Mouse (Mus musculus) adrenal gland, adult (tissue): ENCODE results near the gene Slc25a28.

Experiments used
- DNase-seq, 2 experiments: peaks; one replicate each; pipeline ENCODE4 v3.0.0; 2022 to 2023; ENCODE audit warnings: low spot score in 1 of 2; ENCODE audit not compliant: inconsistent age in 2 of 2

Slc25a28 gene

GRCm38 (mm10) chr19:43674730-43675524 lies at the start of gene Slc25a28:
Gene Slc25a28 (minus strand): TSS chr19:43674881.
- peak; percentile 98 to 100 for DNase-seq

- no peak for DNase-seq
Observed at GRCm38 (mm10) chr19:43724194-43724593, 49.5 kb upstream of the Slc25a28 start.

- DNase-seq: peak; percentile 54 to 78
Observed at GRCm38 (mm10) chr19:43723501-43723900, 48.8 kb upstream of the Slc25a28 start.

GRCm38 (mm10) chr19:43722891-43723290 lies 48.2 kb upstream of the Slc25a28 start:
- DNase-seq: peak in 1 of 2 experiments; percentile 41

GRCm38 (mm10) chr19:43720061-43720460 lies 45.4 kb upstream of the Slc25a28 start:
- no peak for DNase-seq

GRCm38 (mm10) chr19:43711971-43712370 lies 37.3 kb upstream of the Slc25a28 start:
- no peak for DNase-seq

- DNase-seq: no peak
Observed at GRCm38 (mm10) chr19:43711159-43711916, 36.7 kb upstream of the Slc25a28 start.

- no peak for DNase-seq
Observed at GRCm38 (mm10) chr19:43709317-43709716, 34.6 kb upstream of the Slc25a28 start.

GRCm38 (mm10) chr19:43708206-43708605 lies 33.5 kb upstream of the Slc25a28 start:
- DNase-seq: no peak

- DNase-seq: no peak
Observed at GRCm38 (mm10) chr19:43704787-43705497, 30.3 kb upstream of the Slc25a28 start.

GRCm38 (mm10) chr19:43704211-43704610 lies 29.5 kb upstream of the Slc25a28 start:
- no peak for DNase-seq

- DNase-seq: no peak
Observed at GRCm38 (mm10) chr19:43699763-43700155, 25.1 kb upstream of the Slc25a28 start.

GRCm38 (mm10) chr19:43699021-43699762 lies 24.5 kb upstream of the Slc25a28 start:
- no peak for DNase-seq

GRCm38 (mm10) chr19:43697666-43698370 lies 23.1 kb upstream of the Slc25a28 start:
- DNase-seq: no peak

- no peak for DNase-seq
Observed at GRCm38 (mm10) chr19:43695514-43695964, 20.9 kb upstream of the Slc25a28 start.

GRCm38 (mm10) chr19:43692815-43693214 lies 18.1 kb upstream of the Slc25a28 start:
- DNase-seq: no peak

- DNase-seq: peak; percentile 99
Observed at GRCm38 (mm10) chr19:43689419-43690246, 15.0 kb upstream of the Slc25a28 start, which contains the start of gene Entpd7. Gene Entpd7 (plus strand): TSS chr19:43689672.

GRCm38 (mm10) chr19:43681541-43681940 lies 6.9 kb upstream of the Slc25a28 start:
- no peak for DNase-seq

- DNase-seq: no peak
Observed at GRCm38 (mm10) chr19:43679474-43679981, 4.8 kb upstream of the Slc25a28 start.
